Mouse (Mus musculus) spleen, adult 2 months (tissue): Measurements from ENCODE around the gene Cdr2l. TPM values are rescaled to one million over a fixed set of nuclear protein-coding genes. Genes with fewer than 3 reads are reported as not detected.

Source experiments
- DNase-seq, 2 experiments: peaks; one replicate each; pipeline versions ENCODE4 v3.0.0 to v3.0.0-alpha.2; 2012 to 2021; ENCODE audit warnings: low spot score in 2 of 2, low read depth in 1 of 2
- H3K27ac ChIP-seq: fragments of 200-500 bp; 2 replicates; pipeline ENCODE4 v1.5.1; 2012; ENCODE audit warnings: low read length, inconsistent platforms; ENCODE audit not compliant: insufficient read depth
- H3K27me3 ChIP-seq: fragments of 200-500 bp; 2 replicates; pipeline ENCODE4 v1.6.1; 2012; ENCODE audit warnings: mild to moderate bottlenecking, moderate library complexity, low read length, inconsistent platforms; ENCODE audit not compliant: control insufficient read depth, insufficient read depth
- H3K36me3 ChIP-seq: fragments of 200-500 bp; 2 replicates; pipeline ENCODE4 v1.6.1; 2012; ENCODE audit warnings: mild to moderate bottlenecking, low read length, inconsistent platforms; ENCODE audit not compliant: control insufficient read depth, insufficient read depth
- H3K4me1 ChIP-seq: fragments of 200-500 bp; 2 replicates; pipeline ENCODE4 v1.6.1; 2011; ENCODE audit warnings: inconsistent platforms; ENCODE audit not compliant: control insufficient read depth, insufficient read depth, insufficient read length
- H3K4me3 ChIP-seq: fragments of 200-500 bp; 2 replicates; pipeline ENCODE4 v1.5.1; 2011; ENCODE audit warnings: mild to moderate bottlenecking, inconsistent platforms; ENCODE audit not compliant: insufficient read depth, insufficient read length; ENCODE audit errors: extremely low read depth
- CTCF ChIP-seq: fragments of 200-500 bp; IDR thresholded peaks from 2 replicates; pipeline ENCODE4 v1.5.1; 2011; ENCODE audit warnings: mild to moderate bottlenecking, inconsistent platforms; ENCODE audit not compliant: insufficient read depth, insufficient read length, insufficient replicate concordance; ENCODE audit errors: extremely low read depth
- POLR2A ChIP-seq: fragments of 200-500 bp; IDR thresholded peaks from 2 replicates; pipeline ENCODE4 v1.6.1; 2011; ENCODE audit warnings: low read depth, low read length, inconsistent platforms
- WGBS: fragments of 180-500 bp; shearing (Covaris S2); methylation state at CpG from one replicate; pipeline ENCODE4 v1.1.7; 2018; 5-methylcytosine and 5-hydroxymethylcytosine counted together
- polyA plus RNA-seq: library from polyadenylated mRNA; depleted of rRNA; stranded (reverse); fragments of >200 nt; gene quantifications from 2 replicates; pipeline ENCODE4 v1.2.3, GENCODE M21; 2012

Cdr2l gene
- polyA plus RNA-seq, 1 experiment = 7.0 TPM

DNA sequence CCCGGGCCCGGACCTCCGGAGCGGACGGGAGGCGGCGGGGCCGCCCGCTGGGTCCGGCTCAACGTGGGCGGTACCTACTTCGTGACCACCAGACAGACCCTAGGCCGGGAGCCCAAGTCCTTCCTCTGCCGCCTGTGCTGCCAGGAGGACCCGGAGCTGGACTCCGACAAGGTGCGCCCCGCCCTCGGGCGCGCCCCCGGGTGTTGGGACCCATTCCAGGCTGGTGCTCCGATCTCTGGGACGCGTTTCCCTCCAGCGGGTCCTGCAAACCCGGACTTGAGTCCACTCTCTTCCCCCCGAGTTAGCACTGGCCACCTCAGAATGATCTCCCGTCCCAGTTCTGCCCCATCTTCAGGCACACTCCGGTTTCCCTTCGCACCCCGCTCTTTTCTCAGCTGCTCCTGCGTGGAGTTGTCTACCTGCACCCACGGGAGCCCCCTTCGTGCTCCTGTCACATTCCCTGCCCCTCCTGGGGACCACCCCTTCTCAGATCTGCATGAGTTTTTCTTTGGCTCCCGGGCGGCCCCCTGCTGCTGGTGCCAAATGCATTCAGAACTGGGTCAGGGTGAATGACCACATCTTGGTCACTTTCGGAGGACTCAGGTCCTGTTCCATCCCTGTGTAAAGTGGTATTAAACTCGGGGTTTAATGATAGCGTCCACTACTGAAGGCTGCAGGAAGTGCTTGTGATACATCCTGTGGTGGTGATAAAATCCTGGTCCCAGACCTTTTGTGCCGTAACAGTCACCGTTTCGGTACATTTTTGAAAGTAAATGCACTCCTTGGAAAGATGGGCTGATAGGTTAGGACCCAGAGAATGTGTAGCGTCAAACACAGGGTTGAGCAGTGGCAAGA is 38.8 kb downstream of the Cdr2l start:
- Histone ChIP-seq H3K36me3 (peaks cover 8% of the 10 kb centered on the region), H3K4me3 (peak overlapping the region; percentile 93), H3K27me3 (no peaks in the 10 kb centered on the region), H3K27ac (peak overlapping the region; percentile 60), H3K4me1 (peaks cover 6% of the 10 kb centered on the region)
- no peak for TF ChIP-seq POLR2A
- TF ChIP-seq CTCF = no peak
- WGBS = 3% methylated on average over 45 of the region's 45 CpGs
- peak in 1 of 2 experiments; percentile 36 for DNase-seq

DNA sequence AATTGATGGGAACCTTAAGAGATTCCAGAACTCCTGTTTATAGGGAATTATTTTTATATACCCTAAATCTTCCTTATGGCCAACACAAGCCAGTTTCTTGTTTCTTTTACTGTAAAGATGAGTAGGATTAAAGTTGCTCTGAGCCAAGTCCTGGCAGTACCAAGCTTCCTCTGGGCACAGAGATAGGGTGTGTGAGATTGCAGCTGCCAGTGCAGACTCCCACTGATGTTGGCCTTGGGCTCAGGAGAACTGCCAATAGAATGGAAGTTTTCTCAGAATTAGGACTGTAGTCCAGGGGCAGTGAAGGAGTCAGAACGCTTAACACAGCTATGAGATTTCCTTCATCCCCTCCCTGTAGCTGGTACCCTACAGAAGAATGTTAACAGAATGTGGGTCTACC is 39.6 kb downstream of the Cdr2l start:
- 88% methylated on average over 1 of the region's 1 CpGs for WGBS
- Histone ChIP-seq H3K4me3 (no peak overlapping the region), H3K27ac (no peak overlapping the region), H3K36me3 (peaks cover 5% of the 10 kb centered on the region), H3K27me3 (no peaks in the 10 kb centered on the region), H3K4me1 (peaks cover 6% of the 10 kb centered on the region)
- TF ChIP-seq POLR2A (no peak), CTCF (no peak)
- no peak for DNase-seq

DNA sequence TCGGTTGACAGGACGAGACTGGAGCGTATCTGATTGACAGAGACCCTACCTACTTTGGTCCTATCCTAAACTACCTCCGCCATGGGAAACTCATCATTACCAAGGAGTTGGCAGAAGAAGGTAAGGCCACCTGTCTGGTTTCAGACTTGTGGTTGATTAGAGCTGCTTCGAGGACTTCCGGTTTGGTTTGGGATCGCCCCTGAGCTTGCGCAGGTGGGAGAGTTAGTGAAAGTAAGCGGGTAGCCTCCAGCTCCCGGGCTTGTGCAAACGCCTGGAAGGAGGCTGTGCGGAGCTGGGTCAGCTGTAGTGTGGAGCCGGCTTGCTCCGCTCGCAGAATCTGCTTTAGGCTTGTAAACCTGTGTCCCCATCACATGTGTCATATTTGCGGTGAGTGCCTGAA is 40.3 kb downstream of the Cdr2l start:
- peaks cover 5% of the 10 kb centered on the region for H3K36me3 ChIP-seq
- 86% methylated on average over 16 of the region's 16 CpGs for WGBS
- no peak overlapping the region for H3K4me3 ChIP-seq
- no peak overlapping the region for H3K27ac ChIP-seq
- TF ChIP-seq CTCF = no peak
- no peak for TF ChIP-seq POLR2A
- H3K4me1 ChIP-seq = peaks cover 6% of the 10 kb centered on the region
- H3K27me3 ChIP-seq = no peaks in the 10 kb centered on the region
- no peak for DNase-seq

DNA sequence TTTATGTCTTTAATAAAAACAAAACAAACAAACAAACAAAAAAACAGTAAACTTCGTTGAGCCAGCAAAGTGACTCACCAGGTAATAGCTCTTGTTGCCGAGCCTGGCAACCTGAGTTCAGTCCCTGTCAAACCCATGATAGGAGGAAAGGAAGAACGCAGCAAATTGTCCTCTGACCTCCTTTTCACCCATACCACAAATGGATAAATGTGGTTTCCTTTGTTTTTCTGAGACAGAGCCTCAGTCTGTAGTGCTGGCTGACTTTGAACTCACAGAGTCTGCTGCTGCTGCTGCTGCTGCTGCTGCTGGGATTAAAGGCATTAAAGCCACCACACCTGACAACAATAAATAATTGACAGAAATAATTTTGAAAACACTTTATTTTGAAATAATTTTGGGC is 41.4 kb downstream of the Cdr2l start:
- no peak for DNase-seq
- Histone ChIP-seq H3K4me3 (no peak overlapping the region), H3K27me3 (no peaks in the 10 kb centered on the region), H3K27ac (no peak overlapping the region), H3K36me3 (peaks cover 8% of the 10 kb centered on the region), H3K4me1 (peaks cover 6% of the 10 kb centered on the region)
- TF ChIP-seq POLR2A (no peak), CTCF (no peak)
- WGBS = 65% methylated on average over 3 of the region's 3 CpGs

DNA sequence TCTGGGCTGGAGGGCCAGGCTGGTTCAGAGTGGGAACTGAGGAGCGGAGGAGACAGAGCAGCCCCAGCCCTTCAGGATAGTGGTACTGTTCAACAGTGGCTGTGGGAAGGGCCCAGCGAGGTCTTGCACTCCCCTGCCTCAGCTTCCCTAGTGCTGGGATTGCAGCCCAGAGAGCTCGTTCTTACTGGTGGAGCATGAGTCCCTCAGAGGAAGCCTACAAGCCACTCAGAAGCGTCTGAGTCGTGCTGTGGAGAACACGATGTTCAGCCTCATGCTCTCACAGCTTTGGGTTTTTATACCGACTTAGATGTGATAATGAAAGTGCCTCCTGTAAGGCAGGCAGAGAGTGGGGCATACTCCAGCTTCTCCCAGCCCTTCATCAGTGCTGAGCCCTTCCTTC is 43.0 kb downstream of the Cdr2l start:
- Histone ChIP-seq H3K36me3 (peaks cover 12% of the 10 kb centered on the region), H3K4me3 (no peak overlapping the region), H3K27me3 (no peaks in the 10 kb centered on the region), H3K4me1 (no peaks in the 10 kb centered on the region; the same call in 1 of the 2 replicates), H3K27ac (no peak overlapping the region)
- 83% methylated on average over 7 of the region's 7 CpGs for WGBS
- DNase-seq = no peak
- no peak for TF ChIP-seq CTCF
- no peak for TF ChIP-seq POLR2A

DNA sequence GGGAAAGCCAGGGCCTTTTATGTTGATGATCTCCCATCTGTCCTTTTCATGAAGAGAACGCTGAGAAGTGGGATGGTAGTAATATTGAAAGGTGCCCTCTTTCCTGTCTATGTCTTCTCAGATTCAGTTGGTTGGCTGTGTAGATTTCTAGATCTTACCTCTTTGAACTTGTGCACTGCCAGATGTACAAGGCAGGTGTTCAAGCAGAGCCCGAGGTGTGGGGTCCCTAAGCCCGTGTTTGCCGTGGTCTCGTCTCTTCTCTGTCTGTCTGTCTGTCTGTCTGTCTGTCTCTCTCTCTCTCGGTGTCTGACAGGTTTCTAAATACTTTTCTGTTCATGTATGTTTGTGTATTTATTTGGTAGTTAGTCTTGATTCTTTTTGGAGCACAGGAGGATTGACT is 44.0 kb downstream of the Cdr2l start:
- 80% methylated on average over 6 of the region's 6 CpGs for WGBS
- peaks cover 22% of the 10 kb centered on the region for H3K36me3 ChIP-seq
- no peak overlapping the region for H3K4me3 ChIP-seq
- TF ChIP-seq POLR2A (no peak), CTCF (no peak)
- H3K27ac ChIP-seq = no peak overlapping the region
- DNase-seq = no peak
- no peaks in the 10 kb centered on the region for H3K27me3 ChIP-seq
- H3K4me1 ChIP-seq = no peaks in the 10 kb centered on the region; the same call in 1 of the 2 replicates

DNA sequence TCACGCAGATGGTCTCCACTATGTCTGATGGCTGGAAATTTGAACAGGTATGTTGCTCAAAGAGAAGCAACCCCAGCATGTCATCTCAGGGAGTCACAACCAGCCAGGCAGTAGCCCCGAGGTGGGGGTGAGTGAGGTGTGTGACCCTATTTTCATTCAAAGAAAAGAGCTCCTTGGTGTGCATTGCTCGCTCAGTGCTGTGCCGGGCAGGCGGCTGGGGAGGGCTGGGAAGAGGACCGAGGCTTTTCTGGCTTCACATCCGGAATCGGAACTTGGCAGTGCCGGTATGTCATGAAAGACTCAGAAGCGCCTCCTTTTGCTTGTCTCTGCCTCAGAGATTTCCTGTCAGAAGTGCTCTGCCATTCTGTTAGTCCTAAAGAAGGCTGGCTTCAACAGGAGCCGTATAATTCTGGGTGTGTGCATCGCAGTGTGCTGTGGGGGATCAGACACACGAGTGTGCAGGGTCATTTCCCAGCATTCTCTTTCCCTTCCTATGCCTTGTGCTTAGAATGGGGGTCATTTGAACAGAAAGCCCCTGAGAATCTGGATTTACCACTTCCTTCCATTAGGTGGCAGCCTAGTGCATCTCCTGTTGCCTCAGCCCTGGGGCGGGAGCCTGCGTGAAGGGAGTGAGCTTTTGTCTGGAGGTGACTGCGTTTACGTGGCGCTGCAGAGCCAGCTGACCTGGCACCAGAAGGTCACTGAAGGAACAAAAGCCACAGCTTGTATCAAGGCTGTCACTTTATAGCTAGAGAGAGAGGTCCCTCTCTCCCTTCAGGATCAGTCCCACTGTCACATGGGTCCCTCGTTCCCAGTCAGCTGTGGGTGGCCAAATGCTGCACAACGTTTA is 46.0 kb downstream of the Cdr2l start:
- WGBS = 58% methylated on average over 20 of the region's 20 CpGs
- Histone ChIP-seq H3K4me3 (no peak overlapping the region), H3K4me1 (no peaks in the 10 kb centered on the region), H3K27ac (peak overlapping the region; percentile 13; the same call in 1 of the 2 replicates), H3K36me3 (peaks cover 30% of the 10 kb centered on the region), H3K27me3 (no peaks in the 10 kb centered on the region)
- TF ChIP-seq POLR2A (no peak), CTCF (peak; percentile 64; the same call in 1 of the 2 replicates)
- peak; percentile 47 for DNase-seq
